Mouse (Mus musculus): ENCODE results near the gene Plk4. TPM values are rescaled to one million over a fixed set of nuclear protein-coding genes. Genes with fewer than 3 reads are reported as not detected.
A peak's percentile ranks its signal among the peaks of the same experiment; 100 is the strongest.
"Not testable (repeated sequence)": the region's sequence is repeated elsewhere in the genome, so short reads cannot be mapped to it uniquely, and the experiment has no call there.

The Plk4 gene
- polyA plus RNA-seq, 1 experiment, result 40.1 TPM

GRCm38 (mm10) chr3:40806871-40807270, 7.1 kb downstream of the Plk4 start:
- no peak for TF ChIP-seq POLR2A (IDR thresholded peaks at IDR 0.05; ENCODE audit: control insufficient read depth, low read depth, low read length)
- no peak for TF ChIP-seq CTCF (IDR thresholded peaks at IDR 0.05; ENCODE audit: control insufficient read depth, insufficient read depth, insufficient replicate concordance, low read depth, low read length)
- H3K27me3 ChIP-seq (ENCODE audit: control insufficient read depth, insufficient read depth, low read length), result no peaks in the 10 kb centered on the region
- H3K4me1 ChIP-seq (ENCODE audit: control insufficient read depth, insufficient read depth, low read length), result no peaks in the 10 kb centered on the region
- no peak overlapping the region for H3K27ac ChIP-seq (ENCODE audit: control insufficient read depth, insufficient read depth, low read depth, low read length)
- H3K36me3 ChIP-seq (ENCODE audit: control insufficient read depth, insufficient read depth, low read length), result peaks cover 7% of the 10 kb centered on the region
- no peak overlapping the region for H3K4me3 ChIP-seq (ENCODE audit: control insufficient read depth, low read depth, low read length)

DNA sequence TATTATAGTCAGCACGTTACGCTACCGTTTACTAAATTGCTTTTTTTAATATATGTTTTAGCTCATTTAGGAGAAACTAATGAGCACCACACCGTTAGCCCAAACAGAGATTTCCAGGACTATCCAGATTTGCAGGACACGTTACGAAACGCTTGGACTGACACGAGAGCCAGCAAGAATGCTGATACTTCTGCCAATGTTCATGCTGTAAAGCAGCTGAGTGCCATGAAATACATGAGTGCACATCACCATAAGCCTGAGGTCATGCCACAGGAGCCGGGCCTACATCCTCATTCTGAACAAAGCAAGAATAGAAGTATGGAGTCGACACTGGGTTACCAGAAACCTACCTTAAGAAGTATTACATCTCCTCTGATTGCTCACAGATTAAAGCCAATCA, 8.9 kb downstream of the Plk4 start:
- H3K4me3 ChIP-seq (ENCODE audit: control insufficient read depth, low read depth, low read length), result no peak overlapping the region
- peaks cover 7% of the 10 kb centered on the region for H3K36me3 ChIP-seq (ENCODE audit: control insufficient read depth, insufficient read depth, low read length)
- TF ChIP-seq POLR2A (IDR thresholded peaks at IDR 0.05; ENCODE audit: control insufficient read depth, low read depth, low read length), result no peak
- TF ChIP-seq CTCF (IDR thresholded peaks at IDR 0.05; ENCODE audit: control insufficient read depth, insufficient read depth, insufficient replicate concordance, low read depth, low read length), result no peak

DNA sequence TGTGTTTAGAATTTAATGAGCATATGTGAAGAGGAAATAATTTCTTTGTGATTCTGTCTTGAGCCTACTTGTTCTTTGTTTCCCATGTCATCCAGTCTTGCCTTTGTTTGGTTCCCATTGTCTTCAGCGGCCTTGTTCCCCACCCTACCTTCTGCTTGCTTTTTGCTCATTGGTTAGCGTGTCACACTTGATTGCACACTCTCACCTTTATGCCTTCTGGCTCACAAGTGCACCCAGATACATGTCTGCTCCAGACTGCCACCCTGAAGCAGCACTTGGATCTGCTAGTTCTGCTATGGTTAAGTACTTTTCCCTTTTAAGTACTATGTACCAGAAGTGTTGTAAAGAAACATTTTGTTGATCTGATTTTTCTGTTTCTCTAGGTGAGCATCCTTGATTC, 10.1 kb downstream of the Plk4 start:
- TF ChIP-seq CTCF (IDR thresholded peaks at IDR 0.05; ENCODE audit: control insufficient read depth, insufficient read depth, insufficient replicate concordance, low read depth, low read length) (no peak), POLR2A (IDR thresholded peaks at IDR 0.05; ENCODE audit: control insufficient read depth, low read depth, low read length) (no peak)
- Histone ChIP-seq H3K4me1 (ENCODE audit: control insufficient read depth, insufficient read depth, low read length) (no peaks in the 10 kb centered on the region), H3K36me3 (ENCODE audit: control insufficient read depth, insufficient read depth, low read length) (peaks cover 7% of the 10 kb centered on the region), H3K27me3 (ENCODE audit: control insufficient read depth, insufficient read depth, low read length) (no peaks in the 10 kb centered on the region), H3K4me3 (ENCODE audit: control insufficient read depth, low read depth, low read length) (no peak overlapping the region), H3K27ac (ENCODE audit: control insufficient read depth, insufficient read depth, low read depth, low read length) (no peak overlapping the region)

More for the DNA sequence above, 8.9 kb downstream of the Plk4 start:
- H3K27me3 ChIP-seq (ENCODE audit: control insufficient read depth, insufficient read depth, low read length), result no peaks in the 10 kb centered on the region
- no peak overlapping the region for H3K27ac ChIP-seq (ENCODE audit: control insufficient read depth, insufficient read depth, low read depth, low read length)
- H3K4me1 ChIP-seq (ENCODE audit: control insufficient read depth, insufficient read depth, low read length), result no peaks in the 10 kb centered on the region

DNA sequence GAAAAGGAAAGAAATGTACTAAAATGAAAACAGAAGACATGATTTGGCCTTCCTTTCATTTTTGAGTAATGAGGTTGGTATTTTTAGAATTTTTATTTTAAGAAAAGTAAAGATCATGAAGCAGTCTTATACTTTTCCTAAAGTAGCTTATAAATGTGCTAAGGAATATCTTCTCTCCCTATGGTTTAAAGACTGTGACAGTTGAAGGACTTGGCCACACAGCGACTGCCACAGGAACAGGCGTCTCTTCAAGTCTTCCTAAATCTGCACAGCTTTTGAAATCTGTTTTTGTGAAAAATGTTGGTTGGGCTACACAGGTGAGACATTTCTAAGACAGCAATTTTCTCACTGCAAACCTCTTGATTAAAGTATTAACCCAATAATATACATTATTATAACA, 13.5 kb downstream of the Plk4 start:
- Histone ChIP-seq H3K27ac (ENCODE audit: control insufficient read depth, insufficient read depth, low read depth, low read length) (no peak overlapping the region), H3K4me1 (ENCODE audit: control insufficient read depth, insufficient read depth, low read length) (no peaks in the 10 kb centered on the region), H3K36me3 (ENCODE audit: control insufficient read depth, insufficient read depth, low read length) (peaks cover 6% of the 10 kb centered on the region), H3K4me3 (ENCODE audit: control insufficient read depth, low read depth, low read length) (no peak overlapping the region), H3K27me3 (ENCODE audit: control insufficient read depth, insufficient read depth, low read length) (no peaks in the 10 kb centered on the region)
- TF ChIP-seq POLR2A (IDR thresholded peaks at IDR 0.05; ENCODE audit: control insufficient read depth, low read depth, low read length) (no peak), CTCF (IDR thresholded peaks at IDR 0.05; ENCODE audit: control insufficient read depth, insufficient read depth, insufficient replicate concordance, low read depth, low read length) (no peak)

- H3K4me1 ChIP-seq (ENCODE audit: control insufficient read depth, insufficient read depth, low read length); H3K36me3 ChIP-seq (ENCODE audit: control insufficient read depth, insufficient read depth, low read length); H3K4me3 ChIP-seq (ENCODE audit: control insufficient read depth, low read depth, low read length); H3K27me3 ChIP-seq (ENCODE audit: control insufficient read depth, insufficient read depth, low read length); H3K27ac ChIP-seq (ENCODE audit: control insufficient read depth, insufficient read depth, low read depth, low read length): not testable (repeated sequence)
Measured at GRCm38 (mm10) chr3:40845521-40845920, 45.7 kb downstream of the Plk4 start.

DNA sequence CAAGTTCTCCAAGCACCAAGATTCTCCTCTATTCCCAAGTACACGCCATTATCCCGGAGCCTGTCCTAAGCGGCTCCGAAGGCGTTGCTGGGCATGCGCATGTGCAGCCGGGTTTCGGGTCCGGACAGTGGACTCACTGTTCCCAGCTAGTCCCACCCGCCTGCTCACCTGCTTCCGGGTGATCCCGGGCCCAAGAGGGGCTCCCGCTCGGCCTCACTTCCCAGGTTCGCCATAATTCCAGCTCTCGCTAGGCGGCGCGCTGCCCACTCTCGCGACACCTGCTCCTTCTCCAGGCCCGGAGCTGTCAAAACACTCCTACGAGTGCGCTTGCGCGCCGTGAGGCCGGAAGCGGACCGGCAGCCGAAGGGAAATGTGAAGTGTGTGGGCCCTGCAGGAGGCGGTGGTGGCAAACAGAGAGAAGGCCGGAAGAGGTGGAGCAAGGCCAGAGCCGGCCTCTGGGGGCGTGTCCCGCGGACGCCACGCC, 46.7 kb downstream of the Plk4 start, which contains the start of gene Mfsd8:
TSS of gene Mfsd8 (minus strand) at position 414 of the 484 bp plus-strand sequence.
- not testable (repeated sequence) for H3K4me1 ChIP-seq (ENCODE audit: control insufficient read depth, insufficient read depth, low read length); H3K27me3 ChIP-seq (ENCODE audit: control insufficient read depth, insufficient read depth, low read length); H3K36me3 ChIP-seq (ENCODE audit: control insufficient read depth, insufficient read depth, low read length)
- H3K4me3 ChIP-seq (ENCODE audit: control insufficient read depth, low read depth, low read length), result peak within 1 kb of the TSS; percentile 71
- H3K27ac ChIP-seq (ENCODE audit: control insufficient read depth, insufficient read depth, low read depth, low read length), result peak within 1 kb of the TSS; percentile 83
- peak; percentile 22; the same call in 1 of the 2 replicates for TF ChIP-seq CTCF (IDR thresholded peaks at IDR 0.05; ENCODE audit: control insufficient read depth, insufficient read depth, insufficient replicate concordance, low read depth, low read length)
- TF ChIP-seq POLR2A (IDR thresholded peaks at IDR 0.05; ENCODE audit: control insufficient read depth, low read depth, low read length), result peak; percentile 63; the same call in 1 of the 2 replicates

DNA sequence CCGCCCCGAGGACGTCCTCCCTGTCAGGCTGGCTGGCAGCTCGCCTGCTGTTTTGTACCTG, 47.0 kb downstream of the Plk4 start, which contains the start of gene Abhd18:
TSS of gene Abhd18 (plus strand) at position 14 of the 61 bp plus-strand sequence.
- H3K27me3 ChIP-seq (ENCODE audit: control insufficient read depth, insufficient read depth, low read length); H3K4me1 ChIP-seq (ENCODE audit: control insufficient read depth, insufficient read depth, low read length); H3K36me3 ChIP-seq (ENCODE audit: control insufficient read depth, insufficient read depth, low read length): not testable (repeated sequence)
- peak within 1 kb of the TSS; percentile 71 for H3K4me3 ChIP-seq (ENCODE audit: control insufficient read depth, low read depth, low read length)
- H3K27ac ChIP-seq (ENCODE audit: control insufficient read depth, insufficient read depth, low read depth, low read length), result peak within 1 kb of the TSS; percentile 83

DNA sequence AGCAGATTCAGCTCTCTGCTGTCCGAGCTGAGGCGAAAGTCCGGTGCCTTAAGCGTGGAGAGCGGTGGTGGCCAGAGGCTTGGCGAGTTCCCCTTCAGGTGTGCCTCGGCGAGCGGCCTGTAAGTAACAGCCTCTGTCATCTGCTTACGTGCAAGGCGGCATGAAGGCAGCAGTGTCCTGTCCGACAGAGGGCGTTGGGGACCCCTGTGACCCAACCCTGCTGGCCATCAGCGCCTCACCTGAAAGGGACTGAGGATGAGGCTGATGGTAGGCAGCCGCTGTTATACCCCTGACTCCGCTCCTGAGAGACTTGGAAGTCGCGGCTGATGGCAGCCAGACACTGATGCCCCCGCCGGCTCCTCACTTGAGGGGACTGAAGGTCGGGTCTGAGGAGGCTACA, 47.2 kb downstream of the Plk4 start:
- not testable (repeated sequence) for H3K27me3 ChIP-seq (ENCODE audit: control insufficient read depth, insufficient read depth, low read length); H3K36me3 ChIP-seq (ENCODE audit: control insufficient read depth, insufficient read depth, low read length); H3K4me1 ChIP-seq (ENCODE audit: control insufficient read depth, insufficient read depth, low read length)
- Histone ChIP-seq H3K27ac (ENCODE audit: control insufficient read depth, insufficient read depth, low read depth, low read length) (peak overlapping the region; percentile 54), H3K4me3 (ENCODE audit: control insufficient read depth, low read depth, low read length) (peak overlapping the region; percentile 71)

GRCm38 (mm10) chr3:40847936-40848335, 48.1 kb downstream of the Plk4 start:
- H3K27ac ChIP-seq (ENCODE audit: control insufficient read depth, insufficient read depth, low read depth, low read length); H3K4me3 ChIP-seq (ENCODE audit: control insufficient read depth, low read depth, low read length); H3K36me3 ChIP-seq (ENCODE audit: control insufficient read depth, insufficient read depth, low read length); H3K27me3 ChIP-seq (ENCODE audit: control insufficient read depth, insufficient read depth, low read length); H3K4me1 ChIP-seq (ENCODE audit: control insufficient read depth, insufficient read depth, low read length): not testable (repeated sequence)

- H3K27ac ChIP-seq (ENCODE audit: control insufficient read depth, insufficient read depth, low read depth, low read length); H3K4me1 ChIP-seq (ENCODE audit: control insufficient read depth, insufficient read depth, low read length); H3K36me3 ChIP-seq (ENCODE audit: control insufficient read depth, insufficient read depth, low read length); H3K27me3 ChIP-seq (ENCODE audit: control insufficient read depth, insufficient read depth, low read length): not testable (repeated sequence)
- H3K4me3 ChIP-seq (ENCODE audit: control insufficient read depth, low read depth, low read length), result peak overlapping the region; percentile 58; the same call in 1 of the 2 replicates
Measured at GRCm38 (mm10) chr3:40853123-40853738, 53.4 kb downstream of the Plk4 start.
